Mouse (Mus musculus) lung, embryonic 14.5 days (tissue): ENCODE measurements around the gene Cnpy3. TPM values are rescaled to one million over a fixed set of nuclear protein-coding genes. Genes with fewer than 3 reads are reported as not detected.

Experiments
- ATAC-seq: fragments of 200-750 bp; cut with Nextera tagmentation; 2 replicates; pipeline ENCODE4 v1.8.0; 2017; ENCODE audit warnings: mild to moderate bottlenecking, moderate TSS enrichment, moderate library complexity; ENCODE audit not compliant: insufficient read depth
- DNase-seq: peaks from one replicate; pipeline ENCODE4 v3.0.0-alpha.2; 2015
- H3K27ac ChIP-seq: fragments of 300-500 bp; sonication (generic); 2 replicates; pipeline ENCODE4 v1.5.1; 2014; ENCODE audit warnings: low read depth, mild to moderate bottlenecking, moderate library complexity
- H3K27me3 ChIP-seq: fragments of 300-500 bp; sonication (generic); 2 replicates; pipeline ENCODE4 v1.6.1; 2014; ENCODE audit warnings: low read length, control low read depth; ENCODE audit not compliant: insufficient read depth
- H3K36me3 ChIP-seq: fragments of 300-500 bp; sonication (generic); 2 replicates; pipeline ENCODE4 v1.6.1; 2014; ENCODE audit warnings: control low read depth; ENCODE audit not compliant: insufficient read depth
- H3K4me1 ChIP-seq: fragments of 300-500 bp; sonication (generic); 2 replicates; pipeline ENCODE4 v1.6.1; 2014; ENCODE audit warnings: antibody characterized with exemption, control low read depth; ENCODE audit not compliant: insufficient read depth
- H3K4me2 ChIP-seq: fragments of 300-500 bp; sonication (generic); 2 replicates; pipeline ENCODE4 v1.6.1; 2014; ENCODE audit warnings: mild to moderate bottlenecking
- H3K4me3 ChIP-seq: fragments of 300-500 bp; sonication (generic); 2 replicates; pipeline ENCODE4 v1.5.1; 2014; ENCODE audit warnings: low read depth, low read length
- H3K9ac ChIP-seq: fragments of 300-500 bp; sonication (generic); 2 replicates; pipeline ENCODE4 v1.6.1; 2014
- H3K9me3 ChIP-seq: fragments of 300-500 bp; sonication (generic); 2 replicates; pipeline ENCODE4 v1.6.1; 2016; ENCODE audit warnings: low read depth, low read length, control low read depth
- CTCF ChIP-seq: IDR thresholded peaks from 2 replicates; pipeline ENCODE4 v1.5.1; 2016; ENCODE audit warnings: antibody characterized with exemption, low read depth
- WGBS: fragments of 180-500 bp; shearing (Covaris S2); extraction: QIAGEN DNeasy Blood & Tissue Kit; methylation state at CpG from one replicate; pipeline ENCODE4 v1.1.7; 2014; 5-methylcytosine and 5-hydroxymethylcytosine counted together
- polyA plus RNA-seq: library from polyadenylated mRNA; unstranded; fragments of >200 nt; fragmentation: Nextera tagmentation; extraction: Ambion mirVana; gene quantifications from 2 replicates; pipeline ENCODE4 v1.2.1, GENCODE M21; 2014

Gene Cnpy3
- polyA plus RNA-seq, 1 experiment from 2014 or later: 79.3 TPM

DNA sequence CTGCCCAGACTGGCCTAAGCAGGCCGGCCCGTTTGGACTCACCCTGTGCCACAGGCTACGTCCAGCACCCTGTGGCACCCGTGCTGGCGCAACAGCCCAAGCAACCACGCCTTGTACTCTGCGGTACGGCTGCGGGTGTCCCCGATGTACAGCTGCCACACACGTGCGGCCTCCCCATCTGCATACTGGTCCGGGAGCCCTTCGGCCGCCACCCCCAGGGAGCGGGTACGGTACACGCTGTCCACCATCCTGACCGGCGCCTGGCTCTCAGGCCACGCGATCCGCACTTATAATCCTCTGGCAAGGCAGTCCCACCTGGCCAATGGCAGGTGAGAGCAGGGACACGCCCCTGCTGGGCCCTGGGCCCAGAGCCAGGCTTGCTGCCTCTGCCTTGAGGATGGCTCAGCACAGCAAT is 23.1 kb downstream of the Cnpy3 start, which contains the start of gene Gnmt:
Gnmt (minus strand) TSS at position 265 of the 415 bp plus-strand sequence.
- H3K9me3 ChIP-seq: no peaks in the 10 kb centered on the region
- H3K36me3 ChIP-seq: peaks cover 14% of the 10 kb centered on the region; the same call in 1 of the 2 replicates
- 16% methylated on average over 24 of the region's 24 CpGs for WGBS
- H3K4me1 ChIP-seq: no peaks in the 10 kb centered on the region
- H3K9ac ChIP-seq: no peak within 1 kb of the TSS
- TF ChIP-seq CTCF: no peak
- no peak within 1 kb of the TSS for H3K27ac ChIP-seq
- peak; percentile 48; the same call in 1 of the 2 replicates for ATAC-seq
- peak within 1 kb of the TSS; percentile 57 for H3K4me2 ChIP-seq
- peaks cover 9% of the 10 kb centered on the region; the same call in 1 of the 2 replicates for H3K27me3 ChIP-seq
- DNase-seq: peak; percentile 45
- peak within 1 kb of the TSS; percentile 25 for H3K4me3 ChIP-seq

DNA sequence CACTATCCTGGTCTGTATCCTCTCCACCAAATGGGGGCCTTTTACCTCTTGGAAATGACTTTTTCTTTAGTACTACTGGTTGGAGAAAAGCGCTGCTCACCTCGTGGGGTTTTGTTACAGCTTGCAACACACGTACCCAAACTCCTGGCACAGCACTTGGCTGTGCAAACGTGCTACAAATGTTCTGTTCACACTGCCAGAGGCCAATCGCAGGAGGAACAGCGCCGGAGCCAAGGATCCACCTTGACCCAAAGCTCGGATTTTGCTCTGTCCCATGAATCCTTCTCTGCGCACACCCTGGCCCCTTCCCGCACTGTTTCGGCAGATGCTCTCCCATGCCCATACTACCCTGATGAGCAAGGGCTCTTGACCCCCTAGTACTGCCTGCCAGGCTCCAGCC is 23.5 kb downstream of the Cnpy3 start:
- WGBS: 39% methylated on average over 11 of the region's 11 CpGs
- TF ChIP-seq CTCF: no peak
- Histone ChIP-seq H3K27ac (no peak overlapping the region), H3K4me2 (peak overlapping the region; percentile 57), H3K27me3 (peaks cover 9% of the 10 kb centered on the region; the same call in 1 of the 2 replicates), H3K4me3 (peak overlapping the region; percentile 25; the same call in 1 of the 2 replicates), H3K9ac (no peak overlapping the region), H3K36me3 (peaks cover 17% of the 10 kb centered on the region; the same call in 1 of the 2 replicates), H3K9me3 (no peaks in the 10 kb centered on the region), H3K4me1 (no peaks in the 10 kb centered on the region)
- DNase-seq (no peak), ATAC-seq (no peak)

DNA sequence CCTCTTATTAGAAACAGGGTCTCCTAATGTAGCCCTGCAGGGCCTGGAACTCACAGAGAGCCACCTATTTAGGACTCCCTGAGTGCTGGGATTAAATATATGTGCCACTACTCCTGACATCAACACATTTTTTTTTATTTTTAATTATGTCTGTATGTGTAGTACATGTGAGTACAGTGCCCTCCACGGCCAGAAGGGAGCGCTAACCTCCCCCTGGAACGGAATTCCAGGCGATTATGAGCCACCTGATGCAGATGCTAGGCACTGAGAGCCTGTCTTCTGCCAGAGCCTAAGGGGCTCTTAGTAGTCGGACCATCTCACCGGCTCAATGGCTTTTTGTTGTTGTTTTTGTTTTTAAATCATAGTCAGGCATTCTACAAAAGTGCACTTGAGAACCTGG is 24.0 kb downstream of the Cnpy3 start:
- H3K36me3 ChIP-seq: peaks cover 22% of the 10 kb centered on the region; the same call in 1 of the 2 replicates
- WGBS: 41% methylated on average over 6 of the region's 6 CpGs
- no peak for ATAC-seq

DNA sequence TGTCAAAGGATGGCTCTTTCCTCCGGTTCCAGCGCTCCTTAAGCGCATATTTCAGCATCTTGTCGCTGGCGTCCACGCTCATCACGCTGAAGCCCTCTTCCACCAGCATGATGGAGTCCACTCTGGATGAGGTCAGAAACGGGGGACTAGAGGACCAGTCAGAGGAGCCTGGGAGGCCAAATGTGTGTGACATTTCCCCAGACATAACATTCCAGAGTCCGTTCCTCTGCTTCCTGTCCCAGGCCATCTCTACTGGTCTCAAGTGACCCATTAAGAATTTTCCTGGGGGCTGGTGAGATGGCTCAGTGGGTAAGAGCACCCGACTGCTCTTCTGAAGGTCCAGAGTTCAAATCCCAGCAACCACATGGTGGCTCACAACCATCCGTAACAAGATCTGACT is 24.7 kb downstream of the Cnpy3 start:
- no peak for TF ChIP-seq CTCF
- no peak overlapping the region for H3K27ac ChIP-seq
- WGBS: 88% methylated on average over 11 of the region's 11 CpGs
- peaks cover 24% of the 10 kb centered on the region; the same call in 1 of the 2 replicates for H3K36me3 ChIP-seq
- no peaks in the 10 kb centered on the region for H3K9me3 ChIP-seq
- H3K4me1 ChIP-seq: no peaks in the 10 kb centered on the region
- no peak overlapping the region for H3K4me2 ChIP-seq
- no peak overlapping the region for H3K9ac ChIP-seq
- no peak for ATAC-seq
- DNase-seq: no peak
- H3K27me3 ChIP-seq: peaks cover 9% of the 10 kb centered on the region; the same call in 1 of the 2 replicates
- H3K4me3 ChIP-seq: no peak overlapping the region

More for the DNA sequence above, 24.0 kb downstream of the Cnpy3 start:
- no peak overlapping the region for H3K27ac ChIP-seq
- no peaks in the 10 kb centered on the region for H3K4me1 ChIP-seq
- peak; percentile 40 for DNase-seq
- H3K4me3 ChIP-seq: no peak overlapping the region
- H3K27me3 ChIP-seq: peaks cover 9% of the 10 kb centered on the region; the same call in 1 of the 2 replicates
- TF ChIP-seq CTCF: peak; percentile 45
- H3K9ac ChIP-seq: no peak overlapping the region
- no peaks in the 10 kb centered on the region for H3K9me3 ChIP-seq
- H3K4me2 ChIP-seq: no peak overlapping the region

DNA sequence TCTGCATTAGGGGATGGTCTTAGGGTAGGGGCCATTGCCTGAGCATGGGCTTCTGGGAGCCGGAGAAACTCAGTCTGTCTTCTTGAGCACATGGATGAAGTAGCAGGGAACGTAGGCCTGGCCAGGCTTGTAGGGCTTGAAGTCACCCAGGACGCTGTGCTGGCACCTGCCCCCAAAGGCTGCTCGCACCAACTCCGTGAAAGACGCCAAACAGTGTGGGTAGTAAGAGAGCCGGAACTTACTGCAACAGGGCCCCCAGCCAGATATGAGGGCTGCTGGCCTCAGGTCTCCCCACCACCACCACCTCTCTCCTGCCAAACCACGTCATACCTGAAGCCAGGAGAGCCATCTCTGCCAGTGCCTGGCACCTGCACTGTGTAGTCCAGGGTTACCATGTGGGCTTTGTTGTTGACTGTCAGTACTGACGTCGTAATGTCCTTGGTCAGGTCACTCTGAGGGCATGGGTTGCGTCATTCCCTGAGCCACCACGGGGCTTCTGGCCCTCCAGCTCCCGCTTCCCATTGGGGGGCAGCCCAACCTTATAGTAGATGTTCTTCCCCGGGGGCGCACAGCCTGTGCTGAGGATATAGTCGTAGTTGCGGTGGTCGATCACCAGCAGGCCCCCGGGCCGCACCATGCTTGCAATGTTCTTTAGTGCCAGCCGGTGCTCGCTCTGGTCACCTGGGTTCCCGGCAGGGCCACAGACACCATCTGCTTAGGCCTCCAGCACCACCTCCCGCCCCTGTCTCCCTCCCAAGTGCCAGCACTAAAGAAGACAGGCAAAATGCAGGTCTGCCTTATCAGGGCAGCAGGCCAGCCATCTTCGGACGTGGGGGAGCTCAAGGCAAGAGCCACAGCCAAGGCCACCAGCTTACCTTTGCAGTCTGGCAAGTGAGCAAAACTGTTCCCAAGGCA is 26.0 kb downstream of the Cnpy3 start:
- no peak for DNase-seq
- 86% methylated on average over 26 of the region's 26 CpGs for WGBS
- no peak overlapping the region for H3K4me3 ChIP-seq

DNA sequence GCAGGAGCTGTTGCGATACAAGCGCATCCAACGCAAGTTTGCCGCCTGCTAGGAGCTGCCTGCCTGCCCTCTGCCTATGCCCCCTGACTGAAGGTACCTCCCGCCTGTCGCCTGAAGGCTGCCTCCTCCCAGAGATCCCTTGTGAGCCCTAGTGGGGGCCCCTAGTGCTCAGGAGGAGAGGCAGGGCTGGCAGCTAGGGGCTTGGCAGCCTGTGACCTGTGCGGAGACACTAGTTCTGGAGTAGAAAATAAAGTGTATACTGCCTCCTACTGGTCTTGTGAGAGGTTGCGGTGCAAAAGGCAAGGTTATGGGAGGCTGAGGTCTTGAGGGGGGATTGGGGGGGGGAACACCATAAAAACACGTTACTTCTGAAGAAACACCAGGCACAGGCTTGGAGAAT is 26.7 kb downstream of the Cnpy3 start:
- no peak overlapping the region for H3K9ac ChIP-seq
- DNase-seq: peak; percentile 69

More for the DNA sequence above, 26.0 kb downstream of the Cnpy3 start:
- H3K4me2 ChIP-seq: no peak overlapping the region
- no peak overlapping the region for H3K27ac ChIP-seq
- peaks cover 9% of the 10 kb centered on the region; the same call in 1 of the 2 replicates for H3K27me3 ChIP-seq
- no peak overlapping the region for H3K9ac ChIP-seq
- no peak for ATAC-seq
- no peak for TF ChIP-seq CTCF
- H3K4me1 ChIP-seq: no peaks in the 10 kb centered on the region
- H3K9me3 ChIP-seq: no peaks in the 10 kb centered on the region
- peaks cover 35% of the 10 kb centered on the region for H3K36me3 ChIP-seq

More for the DNA sequence above, 26.7 kb downstream of the Cnpy3 start:
- Histone ChIP-seq H3K4me2 (no peak overlapping the region), H3K9me3 (no peaks in the 10 kb centered on the region), H3K27me3 (peaks cover 9% of the 10 kb centered on the region; the same call in 1 of the 2 replicates), H3K27ac (no peak overlapping the region), H3K4me3 (no peak overlapping the region), H3K4me1 (no peaks in the 10 kb centered on the region), H3K36me3 (peaks cover 37% of the 10 kb centered on the region)
- WGBS: 50% methylated on average over 9 of the region's 9 CpGs
- ATAC-seq: no peak
- TF ChIP-seq CTCF: peak; percentile 64
